Mouse (Mus musculus) G1E (cell line): ENCODE results near the gene Dnah8.

Experiments used
- CTCF ChIP-seq: IDR thresholded peaks from 2 replicates; pipeline ENCODE4 v1.5.1; 2012; ENCODE audit warnings: low read depth, low read length, inconsistent platforms, mixed read lengths
- GATA1 ChIP-seq: IDR thresholded peaks from 2 replicates; pipeline ENCODE4 v1.6.1; 2012; ENCODE audit warnings: borderline replicate concordance, low read length, inconsistent platforms, mixed read lengths
- POLR2AphosphoS5 ChIP-seq: IDR thresholded peaks from 2 replicates; pipeline ENCODE4 v1.6.1; 2012; ENCODE audit warnings: low read depth, low read length, inconsistent platforms; ENCODE audit not compliant: insufficient replicate concordance

- TF ChIP-seq CTCF (no peak), POLR2AphosphoS5 (no peak), GATA1 (no peak)
Observed at GRCm38 (mm10) chr17:30658152-30658544, 34.0 kb downstream of the Dnah8 start.
